Mouse (Mus musculus): ENCODE measurements around the gene Plekho2. TPM values are rescaled to one million over a fixed set of nuclear protein-coding genes. Genes with fewer than 3 reads are reported as not detected.

Plekho2 gene
- 10 to 100 TPM; 36.7 to 88.6 TPM for polyA plus RNA-seq (2017; shearing (Covaris generic))

GRCm38 (mm10) chr9:65579781-65580371 is at the start of gene Plekho2:
Gene Plekho2 (minus strand): TSS chr9:65580040.

GRCm38 (mm10) chr9:65629025-65629766 is 49.4 kb upstream of the Plekho2 start, which contains the start of gene Rbpms2:
Gene Rbpms2 (plus strand): TSS chr9:65629648.

GRCm38 (mm10) chr9:65586406-65587269 is 6.8 kb upstream of the Plekho2 start, which contains the start of gene Pif1:
Gene Pif1 (plus strand): TSS chr9:65587160.

GRCm38 (mm10) chr9:65519807-65520504 is 59.9 kb downstream of the Plekho2 start, which contains the start of gene Ankdd1a:
Gene Ankdd1a (minus strand): TSS chr9:65520193.

Other genes starting within 250 kb of the Plekho2 start
- gene Pdcd7, start 233.9 kb downstream of the Plekho2 start, polyA plus RNA-seq (2017; shearing (Covaris generic)) = 10 to 100 TPM; 30.2 to 35.3 TPM
- gene Ubap1l, start 219.0 kb downstream of the Plekho2 start, polyA plus RNA-seq (2017; shearing (Covaris generic)) = under 1 TPM in 1 of 2 experiments, not detected in 1; 0.12 TPM
- not detected for gene Kbtbd13, start 188.4 kb downstream of the Plekho2 start, polyA plus RNA-seq (2017; shearing (Covaris generic))
- not detected for gene Rasl12, start 181.5 kb downstream of the Plekho2 start, polyA plus RNA-seq (2017; shearing (Covaris generic))
- not detected for gene Slc51b, start 157.1 kb downstream of the Plekho2 start, polyA plus RNA-seq (2017; shearing (Covaris generic))
- 10 to 100 TPM; 33.0 to 37.9 TPM for gene Mtfmt, start 144.3 kb downstream of the Plekho2 start, polyA plus RNA-seq (2017; shearing (Covaris generic))
- 100 to 1,000 TPM; 120 to 122 TPM for gene Spg21, start 119.1 kb downstream of the Plekho2 start, polyA plus RNA-seq (2017; shearing (Covaris generic))
- under 1 TPM in 1 of 2 experiments, not detected in 1; 0.39 TPM for gene Ankdd1a, start 59.8 kb downstream of the Plekho2 start, polyA plus RNA-seq (2017; shearing (Covaris generic))
- 1 to 10 TPM; 1.1 to 1.9 TPM for gene Pif1, start 7.1 kb upstream of the Plekho2 start, polyA plus RNA-seq (2017; shearing (Covaris generic))
- gene Rbpms2, start 49.6 kb upstream of the Plekho2 start, polyA plus RNA-seq (2017; shearing (Covaris generic)) = 1 to 10 TPM in 1 of 2 experiments, under 1 TPM in 1; 0.44 to 5.3 TPM
- 100 to 1,000 TPM in 1 of 2 experiments, 10 to 100 TPM in 1; 91.4 to 133 TPM for gene Oaz2, start 88.0 kb upstream of the Plekho2 start, polyA plus RNA-seq (2017; shearing (Covaris generic))
- 1 to 10 TPM; 3.4 to 5.0 TPM for gene Zfp609, start 247.5 kb upstream of the Plekho2 start, polyA plus RNA-seq (2017; shearing (Covaris generic))

All from activated CD4-positive, CD25-positive, alpha-beta regulatory T cell (primary cell).